Mouse (Mus musculus) hematopoietic stem cell, adult 5-6 weeks (primary cell): ENCODE data around the gene Cutal. TPM values are rescaled to one million over a fixed set of nuclear protein-coding genes. Genes with fewer than 3 reads are reported as not detected.
A peak's percentile ranks its signal among the peaks of the same experiment; 100 is the strongest.

Experiments
- ATAC-seq, 2 experiments: fragments of 125-278 bp in 1 of 2; replicated peaks in 1 of 2; 2 replicates each; pipeline ENCODE4 v1.8.0; 2016 to 2017; ENCODE audit warnings: inconsistent platforms in 2 of 2, mild to moderate bottlenecking in 2 of 2, moderate number of reproducible peaks in 2 of 2, low read depth in 1 of 2, moderate TSS enrichment in 1 of 2; ENCODE audit not compliant: low FRiP score in 2 of 2, poor library complexity in 2 of 2, severe bottlenecking in 2 of 2, insufficient read depth in 1 of 2, low TSS enrichment in 1 of 2
- total RNA-seq: library from RNA; stranded (forward); fragments of 172-1452, 232-1000 nt; gene quantifications from 2 replicates; pipeline ENCODE4 v1.2.3, GENCODE M21; 2017

The Cutal gene
- total RNA-seq, 1 experiment from 2014 or later = not detected

DNA sequence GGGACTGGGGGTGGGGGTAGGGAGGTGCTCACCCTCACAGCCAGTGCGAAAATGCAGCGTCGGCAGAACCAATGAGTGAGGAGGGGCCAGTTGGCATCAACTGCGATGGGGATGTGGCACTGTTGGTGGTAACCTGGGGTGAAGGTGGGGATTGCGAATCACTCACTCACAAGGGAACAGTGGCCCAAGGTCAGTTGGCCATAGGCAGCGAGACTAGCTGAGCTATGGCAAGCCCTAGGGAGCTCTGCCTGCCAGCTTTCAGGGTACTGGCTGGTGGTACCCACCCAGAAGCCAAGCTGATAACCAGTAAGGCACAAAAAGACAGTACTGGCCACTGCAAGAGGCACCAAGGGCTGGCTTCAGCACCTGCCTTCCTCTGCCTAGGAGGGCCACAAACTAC, 32.2 kb downstream of the Cutal start:
- no peak for ATAC-seq

- no peak for ATAC-seq
Observed at GRCm38 (mm10) chr2:34906861-34907604, 32.8 kb downstream of the Cutal start.

DNA sequence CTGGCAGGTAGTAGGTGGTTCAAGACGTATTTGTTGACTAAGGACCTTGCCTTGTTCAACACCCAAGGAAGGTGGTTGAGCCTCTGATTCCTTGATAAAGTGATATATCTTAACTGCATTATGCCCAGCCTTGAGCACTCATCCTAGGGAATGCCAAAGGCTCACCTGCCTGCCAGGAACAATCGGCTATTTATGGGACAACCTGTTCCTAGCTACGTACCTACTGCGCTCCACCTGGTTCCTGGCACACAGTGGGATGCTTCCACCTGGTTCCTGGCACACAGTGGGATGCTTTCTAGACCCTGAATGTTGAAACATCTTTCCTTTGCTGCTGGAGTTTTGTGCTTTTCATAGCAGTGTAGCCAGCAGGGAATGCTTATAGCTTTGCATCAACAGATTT, 35.5 kb downstream of the Cutal start:
- ATAC-seq = no peak

DNA sequence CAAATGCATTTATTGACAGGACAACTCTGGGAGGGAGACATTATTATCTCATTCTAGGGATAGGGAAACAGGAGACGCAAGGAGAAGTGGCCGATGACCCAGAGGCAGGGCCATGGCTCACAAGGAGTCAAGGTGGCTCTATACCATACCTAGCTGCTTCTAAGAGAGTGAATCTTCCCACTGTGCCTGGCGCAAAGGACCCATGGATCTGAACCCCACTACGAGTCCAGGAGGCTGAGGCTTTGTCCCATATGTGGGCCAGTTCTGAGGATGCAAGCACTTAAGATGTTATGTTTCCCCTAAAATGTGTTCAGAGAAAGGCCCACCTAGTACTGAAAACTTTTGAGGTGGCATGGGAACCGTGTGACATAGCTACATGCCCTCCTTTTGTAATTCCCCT, 37.7 kb downstream of the Cutal start:
- no peak for ATAC-seq

GRCm38 (mm10) chr2:34912613-34913012, 38.4 kb downstream of the Cutal start:
- no peak for ATAC-seq

DNA sequence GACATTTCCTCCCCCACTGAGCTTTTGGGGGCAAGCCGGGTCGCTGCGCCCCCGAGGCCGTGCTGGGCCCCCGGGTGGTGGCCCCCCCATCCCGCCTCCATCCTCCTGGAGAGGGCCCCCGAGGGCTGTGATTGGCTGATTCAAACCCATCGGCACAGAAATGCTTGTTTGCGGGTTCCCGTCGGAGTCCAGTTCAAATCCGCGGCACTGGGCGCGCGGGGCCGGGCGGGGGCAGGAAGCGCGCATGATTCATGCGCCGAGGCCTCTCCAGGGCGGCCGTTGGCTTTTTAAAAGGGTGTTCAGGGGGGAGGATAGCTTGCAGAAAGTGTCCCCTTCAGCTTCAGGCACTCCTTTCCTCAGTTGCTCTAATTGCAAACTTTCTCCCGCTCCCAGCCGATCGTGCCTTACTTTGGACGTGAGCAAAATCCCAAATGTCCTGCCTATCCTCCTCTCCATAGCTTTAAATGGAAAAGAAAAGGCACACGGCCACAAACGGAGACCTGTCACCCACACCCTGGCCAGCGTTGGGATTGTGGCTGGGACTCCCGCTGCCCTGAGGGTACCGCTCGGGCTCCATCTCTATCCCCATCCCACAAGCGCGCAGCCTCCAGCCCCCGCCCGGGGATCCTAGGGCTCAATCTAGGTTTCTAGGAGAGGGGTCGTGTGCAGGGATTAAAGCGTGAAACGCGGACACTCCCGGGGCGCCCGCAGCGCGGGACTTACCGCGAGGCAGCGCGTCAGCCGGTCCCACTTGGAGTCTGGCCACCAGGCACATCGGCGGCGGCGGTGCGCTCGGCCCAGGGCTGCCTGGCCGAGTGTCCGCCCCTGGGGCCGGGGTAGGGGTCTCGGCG, 39.2 kb downstream of the Cutal start, which contains the start of gene Phf19:
Gene Phf19 (minus strand): TSS at position 809 of the 851 bp plus-strand sequence.
- 0 out of 4 replicates have a peak, but pooled peaks have one; percentile 24 to 30 for ATAC-seq

DNA sequence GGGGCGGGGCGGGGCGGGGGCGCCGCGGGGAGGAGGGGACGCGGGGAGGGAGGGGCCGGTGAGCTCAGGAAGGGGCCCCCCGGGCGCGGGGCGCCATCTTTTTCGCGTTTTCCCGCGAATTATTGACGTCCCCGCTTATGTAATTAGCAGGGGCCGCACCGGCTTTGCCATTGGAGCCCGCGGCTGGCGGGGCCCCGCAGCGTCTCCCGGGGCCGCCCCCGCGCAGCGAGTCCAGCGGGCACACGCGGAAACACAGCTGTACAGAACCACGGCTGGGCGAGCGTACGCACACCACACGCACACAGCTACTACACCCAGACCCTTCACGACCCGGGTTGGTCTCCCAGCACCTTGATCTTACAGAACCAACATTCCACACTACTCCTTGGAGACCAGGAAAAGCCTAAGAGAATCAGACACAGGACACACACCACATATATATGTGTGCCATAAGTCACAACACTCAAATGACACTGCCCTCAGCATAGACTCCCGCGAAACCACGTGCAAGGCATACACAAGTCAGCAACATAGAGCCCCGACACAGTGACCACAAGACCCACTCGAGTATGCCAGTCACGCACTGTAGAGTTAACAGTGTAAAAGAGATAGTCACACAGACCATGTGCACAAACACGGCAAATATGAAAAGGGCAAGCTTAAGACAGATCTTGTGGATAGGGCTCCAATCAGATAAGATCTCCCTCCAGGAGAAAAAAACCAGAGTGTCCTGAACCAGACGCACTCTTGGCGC, 40.0 kb downstream of the Cutal start:
- peak; percentile 46 to 67; a peak in 3 of 4 replicates for ATAC-seq

DNA sequence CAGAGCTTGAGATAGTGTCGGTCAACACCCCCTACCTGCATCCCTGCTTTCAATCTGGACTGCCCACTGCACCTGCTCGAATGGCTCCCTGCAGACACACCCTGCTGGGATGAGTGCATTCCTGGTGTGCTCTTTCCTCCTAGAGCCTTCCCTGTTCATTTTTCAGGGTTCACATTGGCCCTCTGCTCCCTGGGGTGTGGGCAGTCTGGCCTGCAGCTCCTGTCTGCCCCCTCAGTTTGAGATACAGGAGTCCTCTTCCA, 40.6 kb downstream of the Cutal start:
- ATAC-seq = no peak

DNA sequence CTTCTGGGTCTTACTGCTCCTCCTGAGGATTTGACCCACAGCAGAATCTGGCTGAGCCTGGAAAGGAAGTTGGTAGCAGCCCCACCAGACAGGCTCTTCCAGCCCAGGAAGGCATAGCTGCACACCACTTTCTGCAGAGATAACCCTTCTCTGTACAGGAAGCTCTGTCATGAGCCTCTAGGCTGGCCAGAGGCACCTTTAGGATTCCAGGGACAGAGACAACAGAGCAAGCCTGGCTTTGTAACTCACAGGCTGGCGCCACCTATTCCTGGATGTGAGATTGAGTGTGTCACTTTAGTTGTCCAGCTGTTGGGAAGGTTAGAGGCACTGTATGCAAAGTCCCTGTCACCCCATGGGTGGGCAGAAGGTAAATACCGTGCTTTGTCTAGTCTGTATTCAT, 40.9 kb downstream of the Cutal start:
- no peak for ATAC-seq

GRCm38 (mm10) chr2:34920144-34920543, 45.9 kb downstream of the Cutal start:
- ATAC-seq = no peak

DNA sequence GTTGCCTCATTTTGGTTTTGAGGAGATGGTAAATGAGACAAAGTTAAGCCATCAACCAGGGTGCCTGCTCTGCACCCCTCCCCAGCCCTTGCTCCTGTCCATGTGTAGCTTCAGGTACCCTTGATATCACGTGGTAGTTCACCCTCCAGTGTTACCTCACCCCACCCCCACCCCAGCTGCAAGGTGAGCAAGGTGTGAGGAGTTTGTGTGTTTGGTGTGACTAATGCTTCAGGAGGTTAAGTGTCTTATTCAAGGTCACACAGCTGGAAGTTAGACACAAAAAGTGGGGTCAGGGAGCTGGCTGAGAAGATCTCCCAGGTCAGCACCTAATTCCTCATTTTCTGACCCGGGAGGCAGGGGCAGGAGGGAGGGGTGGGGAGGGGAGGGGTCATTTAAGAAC, 48.5 kb downstream of the Cutal start:
- no peak for ATAC-seq

DNA sequence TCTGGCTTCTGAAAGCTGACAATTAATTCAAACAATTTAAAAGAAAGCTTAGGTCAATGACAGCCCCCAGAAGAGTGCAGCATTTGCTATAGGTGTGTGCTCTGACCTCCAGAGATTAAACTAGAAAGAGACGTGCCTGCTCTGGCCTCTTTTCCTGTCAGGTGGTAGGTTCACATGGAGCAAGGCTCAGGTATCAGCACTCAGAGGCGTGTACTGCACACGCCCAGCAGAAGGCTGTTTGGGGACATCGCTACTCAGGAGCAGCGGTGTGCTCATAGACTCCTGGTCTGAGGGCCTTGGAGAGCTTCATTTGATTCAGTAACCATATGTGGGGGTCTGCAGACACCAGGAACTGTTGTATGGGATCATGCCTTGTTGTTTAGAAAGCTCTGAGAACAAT, 53.1 kb downstream of the Cutal start:
- ATAC-seq = no peak

- peak in 1 of 2 experiments; percentile 63; a peak in 1 of 4 replicates for ATAC-seq
Observed at GRCm38 (mm10) chr2:34937460-34937859, 63.3 kb downstream of the Cutal start.

GRCm38 (mm10) chr2:34938269-34939208, 64.3 kb downstream of the Cutal start:
- ATAC-seq = peak; percentile 81 to 83

- no peak for ATAC-seq
Observed at GRCm38 (mm10) chr2:34940246-34940645, 66.0 kb downstream of the Cutal start.

- ATAC-seq = no peak
Observed at GRCm38 (mm10) chr2:34941061-34941675, 67.0 kb downstream of the Cutal start.
